Mouse (Mus musculus): ENCODE data around the gene Htr6.

- TF ChIP-seq CTCF (IDR thresholded peaks at IDR 0.05; ENCODE audit: insufficient read depth, low read length) = no peak
- no peak for TF ChIP-seq POLR2A (IDR thresholded peaks at IDR 0.05; ENCODE audit: borderline replicate concordance, extremely low read depth, low read depth, low read length)
These were observed at the start of gene Htr6 for GRCm38 (mm10) chr4:139075041-139075711.
